Mouse (Mus musculus): ENCODE data around the gene Glb1l. TPM values are rescaled to one million over a fixed set of nuclear protein-coding genes. Genes with fewer than 3 reads are reported as not detected.

Glb1l gene
- total RNA-seq, 2 experiments from 2014 or later = 12.7 to 15.6 TPM

- DNase-seq (ENCODE audit: extremely low spot score in 1 of 2, low spot score in 2 of 2) = no peak
- Histone ChIP-seq H3K27ac (no peak overlapping the region), H3K4me3 (no peak overlapping the region)
- intact Hi-C loops (cut with DNase I) = no loop called here
- TF ChIP-seq CTCF (IDR thresholded peaks at IDR 0.05) = no peak
Observed at GRCm38 (mm10) chr1:75187914-75188483, 22.6 kb downstream of the Glb1l start.

GRCm38 (mm10) chr1:75187126-75187525 is 23.5 kb downstream of the Glb1l start:
- Histone ChIP-seq H3K4me3 (no peak overlapping the region), H3K27ac (no peak overlapping the region)
- no peak for TF ChIP-seq CTCF (IDR thresholded peaks at IDR 0.05)
- intact Hi-C loops (cut with DNase I) = no loop called here
- no peak for DNase-seq (ENCODE audit: extremely low spot score in 1 of 2, low spot score in 2 of 2)

- TF ChIP-seq CTCF (IDR thresholded peaks at IDR 0.05) = no peak
- Histone ChIP-seq H3K27ac (no peak overlapping the region), H3K4me3 (no peak overlapping the region)
- no peak for DNase-seq (ENCODE audit: extremely low spot score in 1 of 2, low spot score in 2 of 2)
- intact Hi-C loops (cut with DNase I) = no loop called here
Observed at GRCm38 (mm10) chr1:75185495-75185894, 25.1 kb downstream of the Glb1l start.

- intact Hi-C loops (cut with DNase I) = loop anchor here (5.0 kb wide), 2 partner anchors 35 to 70 kb away; partner anchors contain the start of gene Tuba4a
- Histone ChIP-seq H3K27ac (no peak overlapping the region), H3K4me3 (no peak overlapping the region)
- DNase-seq (ENCODE audit: extremely low spot score in 1 of 2, low spot score in 2 of 2) = no peak
- TF ChIP-seq CTCF (IDR thresholded peaks at IDR 0.05) = peak; percentile 33
Observed at GRCm38 (mm10) chr1:75182160-75182559, 28.5 kb downstream of the Glb1l start.

- no peak for DNase-seq (ENCODE audit: extremely low spot score in 1 of 2, low spot score in 2 of 2)
- Histone ChIP-seq H3K27ac (no peak overlapping the region), H3K4me3 (no peak overlapping the region)
- TF ChIP-seq CTCF (IDR thresholded peaks at IDR 0.05) = no peak
- intact Hi-C loops (cut with DNase I) = loop anchor here (2.0 to 5.0 kb wide), 3 partner anchors 36 to 71 kb away; partner anchors contain the start of genes Cnppd1, Retreg2 and Tuba4a
Observed at GRCm38 (mm10) chr1:75181377-75181870, 29.2 kb downstream of the Glb1l start.

GRCm38 (mm10) chr1:75180741-75181140 is 29.9 kb downstream of the Glb1l start:
- DNase-seq (ENCODE audit: extremely low spot score in 1 of 2, low spot score in 2 of 2) = no peak
- Histone ChIP-seq H3K27ac (no peak overlapping the region), H3K4me3 (no peak overlapping the region; the same call in 1 of the 2 replicates)
- intact Hi-C loops (cut with DNase I) = loop anchor here (1.0 to 5.0 kb wide), 4 partner anchors 11 to 72 kb away; partner anchors contain the start of genes Cnppd1, Retreg2 and Tuba4a
- no peak for TF ChIP-seq CTCF (IDR thresholded peaks at IDR 0.05)

GRCm38 (mm10) chr1:75180105-75180590 is 30.5 kb downstream of the Glb1l start, which contains the start of gene Abcb6:
Gene Abcb6, minus strand, starts transcription at chr1:75180392.
- TF ChIP-seq CTCF (IDR thresholded peaks at IDR 0.05) = no peak
- Histone ChIP-seq H3K27ac (peak within 1 kb of the TSS; percentile 29), H3K4me3 (peak within 1 kb of the TSS; percentile 62)
- DNase-seq (ENCODE audit: extremely low spot score in 1 of 2, low spot score in 2 of 2) = peak; percentile 89 to 92
- intact Hi-C loops (cut with DNase I) = loop anchor here (1.0 to 5.0 kb wide), 4 partner anchors 11 to 72 kb away; partner anchors contain the start of genes Cnppd1, Retreg2 and Tuba4a

GRCm38 (mm10) chr1:75179334-75180104 is 31.1 kb downstream of the Glb1l start:
- intact Hi-C loops (cut with DNase I) = loop anchor here (1.0 to 5.0 kb wide), 4 partner anchors 10 to 73 kb away; partner anchors contain the start of genes Cnppd1, Retreg2 and Tuba4a
- DNase-seq (ENCODE audit: extremely low spot score in 1 of 2, low spot score in 2 of 2) = peak; percentile 38 to 41
- TF ChIP-seq CTCF (IDR thresholded peaks at IDR 0.05) = no peak
- Histone ChIP-seq H3K4me3 (peak overlapping the region; percentile 62), H3K27ac (peak overlapping the region; percentile 29)

- intact Hi-C loops (cut with DNase I) = loop anchor here (1.0 to 2.0 kb wide), 2 partner anchors 12 to 26 kb away; partner anchors contain the start of genes Abcb6, Cnppd1 and Retreg2
- Histone ChIP-seq H3K4me3 (peak within 1 kb of the TSS; percentile 93), H3K27ac (peak within 1 kb of the TSS; percentile 95)
- peak; percentile 94 to 95 for DNase-seq (ENCODE audit: extremely low spot score in 1 of 2, low spot score in 2 of 2)
- no peak for TF ChIP-seq CTCF (IDR thresholded peaks at IDR 0.05)
Observed at GRCm38 (mm10) chr1:75168472-75169464, 41.8 kb downstream of the Glb1l start, which contains the start of gene Zfand2b. Gene Zfand2b, plus strand, starts transcription at chr1:75168646.

- H3K27ac ChIP-seq = peak overlapping the region; percentile 95
- H3K4me3 ChIP-seq = peak overlapping the region; percentile 93
- TF ChIP-seq CTCF (IDR thresholded peaks at IDR 0.05) = no peak
- intact Hi-C loops (cut with DNase I) = loop anchor here (2.0 kb wide), 1 partner anchor 25 kb away; the partner anchor contains the start of genes Cnppd1 and Retreg2
- no peak for DNase-seq (ENCODE audit: extremely low spot score in 1 of 2, low spot score in 2 of 2)
Observed at GRCm38 (mm10) chr1:75168093-75168471, 42.5 kb downstream of the Glb1l start.

GRCm38 (mm10) chr1:75160256-75160617 is 50.4 kb downstream of the Glb1l start:
- DNase-seq (ENCODE audit: extremely low spot score in 1 of 2, low spot score in 2 of 2) = no peak
- Histone ChIP-seq H3K4me3 (no peak overlapping the region), H3K27ac (no peak overlapping the region)
- TF ChIP-seq CTCF (IDR thresholded peaks at IDR 0.05) = no peak
- intact Hi-C loops (cut with DNase I) = no loop called here

Measured in left cerebral cortex, adult 2 months (tissue).